Mouse (Mus musculus) layer of hippocampus, adult 11-12 months (tissue): Measurements from ENCODE around the gene Tln2.
"Not testable (repeated sequence)": the region's sequence is repeated elsewhere in the genome, so short reads cannot be mapped to it uniquely, and the experiment has no call there.

Experiments
- DNase-seq: peaks from one replicate; pipeline ENCODE4 v3.0.0; 2022; ENCODE audit warnings: low spot score

The Tln2 gene

GRCm38 (mm10) chr9:67361511-67361910 lies 198.0 kb downstream of the Tln2 start:
- DNase-seq = no peak

GRCm38 (mm10) chr9:67354356-67354755 lies 205.1 kb downstream of the Tln2 start:
- peak; percentile 20 for DNase-seq

- peak; percentile 22 for DNase-seq
Observed at GRCm38 (mm10) chr9:67353365-67353764, 206.1 kb downstream of the Tln2 start.

GRCm38 (mm10) chr9:67348983-67349382 lies 210.5 kb downstream of the Tln2 start:
- no peak for DNase-seq

GRCm38 (mm10) chr9:67347184-67347583 lies 212.3 kb downstream of the Tln2 start:
- no peak for DNase-seq

GRCm38 (mm10) chr9:67331281-67331680 lies 228.2 kb downstream of the Tln2 start:
- no peak for DNase-seq

- DNase-seq = no peak
Observed at GRCm38 (mm10) chr9:67328451-67328850, 231.1 kb downstream of the Tln2 start.

GRCm38 (mm10) chr9:67321886-67322285 lies 237.6 kb downstream of the Tln2 start:
- no peak for DNase-seq

- peak; percentile 64 for DNase-seq
Observed at GRCm38 (mm10) chr9:67315356-67315755, 244.1 kb downstream of the Tln2 start.

GRCm38 (mm10) chr9:67304992-67305391 lies 254.5 kb downstream of the Tln2 start:
- no peak for DNase-seq

- no peak for DNase-seq
Observed at GRCm38 (mm10) chr9:67303986-67304385, 255.5 kb downstream of the Tln2 start.

- DNase-seq = no peak
Observed at GRCm38 (mm10) chr9:67303038-67303437, 256.5 kb downstream of the Tln2 start.

- peak; percentile 27 for DNase-seq
Observed at GRCm38 (mm10) chr9:67302386-67302989, 257.0 kb downstream of the Tln2 start.

- DNase-seq = no peak
Observed at GRCm38 (mm10) chr9:67301571-67301970, 257.9 kb downstream of the Tln2 start.

- DNase-seq = peak; percentile 38
Observed at GRCm38 (mm10) chr9:67300769-67301168, 258.7 kb downstream of the Tln2 start.

GRCm38 (mm10) chr9:67300346-67300745 lies 259.2 kb downstream of the Tln2 start:
- DNase-seq = no peak

GRCm38 (mm10) chr9:67299164-67299563 lies 260.3 kb downstream of the Tln2 start:
- no peak for DNase-seq

GRCm38 (mm10) chr9:67297236-67297889 lies 262.1 kb downstream of the Tln2 start:
- DNase-seq = no peak

- DNase-seq = no peak
Observed at GRCm38 (mm10) chr9:67287457-67287856, 272.0 kb downstream of the Tln2 start.

- DNase-seq = no peak
Observed at GRCm38 (mm10) chr9:67286801-67287200, 272.7 kb downstream of the Tln2 start.

GRCm38 (mm10) chr9:67285544-67285943 lies 274.0 kb downstream of the Tln2 start:
- no peak for DNase-seq

- DNase-seq = no peak
Observed at GRCm38 (mm10) chr9:67281812-67282211, 277.7 kb downstream of the Tln2 start.

- DNase-seq = not testable (repeated sequence)
Observed at GRCm38 (mm10) chr9:67280311-67280710, 279.2 kb downstream of the Tln2 start.

GRCm38 (mm10) chr9:67276446-67276845 lies 283.1 kb downstream of the Tln2 start:
- no peak for DNase-seq
